Mouse (Mus musculus) liver, embryonic 14.5 days (tissue): ENCODE measurements at regions not wholly inside any gene's neighbourhood (a gene's known extent, or its start where the extent isn't known, plus 50 kb on each side); places are given as distances from the start of the nearest gene placed in this dataset.

Experiments used
- ATAC-seq: fragments of 200-750 bp; cut with Nextera tagmentation; 2 replicates; pipeline ENCODE4 v1.8.0; 2017; ENCODE audit warnings: moderate number of reproducible peaks, mild to moderate bottlenecking, moderate library complexity; ENCODE audit not compliant: insufficient read depth
- DNase-seq, 3 experiments: peaks; one replicate each; pipeline ENCODE4 v3.0.0-alpha.2; 2012 to 2013; ENCODE audit warnings: low read depth in 3 of 3, low spot score in 3 of 3
- H3K27ac ChIP-seq: fragments of 300-500 bp; sonication (generic); 2 replicates; pipeline ENCODE4 v1.5.1; 2014; ENCODE audit warnings: moderate library complexity, mild to moderate bottlenecking, control low read depth, inconsistent platforms
- H3K27me3 ChIP-seq: fragments of 300-500 bp; sonication (generic); 2 replicates; pipeline ENCODE4 v1.6.1; 2014; ENCODE audit warnings: mild to moderate bottlenecking, low read length, moderate library complexity; ENCODE audit not compliant: control insufficient read depth, insufficient read depth
- H3K36me3 ChIP-seq: fragments of 300-500 bp; sonication (generic); replicated peaks from 2 replicates; pipeline ENCODE4 v1.6.1; 2014; ENCODE audit warnings: low read depth; ENCODE audit not compliant: control insufficient read depth, insufficient read depth
- H3K4me1 ChIP-seq, 2 experiments: fragments of 200-500 bp in 1 of 2; fragments of 300-500 bp in 1 of 2; sonication (generic) in 1 of 2; replicated peaks; 2 replicates each; pipeline ENCODE4 v1.6.1; 2012 to 2014; ENCODE audit warnings: antibody characterized with exemption in 1 of 2, inconsistent platforms in 1 of 2, low read length in 1 of 2; ENCODE audit not compliant: control insufficient read depth in 2 of 2, insufficient read depth in 2 of 2
- H3K4me2 ChIP-seq: fragments of 300-500 bp; sonication (generic); 2 replicates; pipeline ENCODE4 v1.6.1; 2014; ENCODE audit warnings: low read depth, mild to moderate bottlenecking, control low read depth, moderate library complexity
- H3K4me3 ChIP-seq, 2 experiments: fragments of 200-500 bp in 1 of 2; fragments of 300-500 bp in 1 of 2; sonication (generic) in 1 of 2; 2 replicates each; pipeline ENCODE4 v1.5.1; 2012 to 2014; ENCODE audit warnings: low read depth in 2 of 2, low read length in 2 of 2, mild to moderate bottlenecking in 2 of 2, control low read depth in 1 of 2, inconsistent platforms in 1 of 2, moderate library complexity in 1 of 2; ENCODE audit not compliant: insufficient read depth in 1 of 2
- H3K9ac ChIP-seq: fragments of 300-500 bp; sonication (generic); replicated peaks from 2 replicates; pipeline ENCODE4 v1.6.1; 2014; ENCODE audit warnings: mild to moderate bottlenecking, control low read depth, moderate library complexity
- H3K9me3 ChIP-seq: fragments of 300-500 bp; sonication (generic); 2 replicates; pipeline ENCODE4 v1.6.1; 2016; ENCODE audit warnings: low read length, mixed read lengths; ENCODE audit not compliant: control insufficient read depth
- CTCF ChIP-seq: IDR thresholded peaks from 2 replicates; pipeline ENCODE4 v1.5.1; 2016; ENCODE audit warnings: antibody characterized with exemption, low read depth, control low read depth
- EP300 ChIP-seq: IDR thresholded peaks from 2 replicates; pipeline ENCODE4 v1.6.1; 2016; ENCODE audit warnings: antibody characterized with exemption, low read depth
- WGBS: fragments of 180-500 bp; shearing (Covaris S2); extraction: QIAGEN DNeasy Blood & Tissue Kit; methylation state at CpG from one replicate; pipeline ENCODE4 v1.1.7; 2014; ENCODE audit not compliant: insufficient replicate concordance; 5-methylcytosine and 5-hydroxymethylcytosine counted together

- no peak overlapping the region for H3K4me2 ChIP-seq
- TF ChIP-seq EP300 (no peak), CTCF (no peak)
- H3K27ac ChIP-seq = no peak overlapping the region
- no peak overlapping the region for H3K9ac ChIP-seq
- no peaks in the 10 kb centered on the region for H3K9me3 ChIP-seq
- ATAC-seq (no peak), DNase-seq (no peak)
- no peaks in the 10 kb centered on the region for H3K36me3 ChIP-seq
- H3K4me3 ChIP-seq = no peak overlapping the region
- H3K27me3 ChIP-seq = no peaks in the 10 kb centered on the region
- H3K4me1 ChIP-seq = no peaks in the 10 kb centered on the region
- 48% methylated on average over 3 of the region's 3 CpGs for WGBS
Observed at GRCm38 (mm10) chr1:186562027-186562426, 143.8 kb downstream of the Tgfb2 start.

- H3K4me3 ChIP-seq = no peak overlapping the region
- no peak overlapping the region for H3K27ac ChIP-seq
- H3K4me1 ChIP-seq = no peaks in the 10 kb centered on the region; a peak in 1 of 4 replicates
- H3K27me3 ChIP-seq = no peaks in the 10 kb centered on the region
- DNase-seq (no peak), ATAC-seq (no peak)
- H3K4me2 ChIP-seq = no peak overlapping the region
- WGBS = 25% methylated on average over 6 of the region's 6 CpGs
- H3K9me3 ChIP-seq = no peaks in the 10 kb centered on the region
- no peak overlapping the region for H3K9ac ChIP-seq
- H3K36me3 ChIP-seq = no peaks in the 10 kb centered on the region
- TF ChIP-seq EP300 (no peak), CTCF (no peak)
Observed at GRCm38 (mm10) chr1:186555441-186555975, 150.3 kb downstream of the Tgfb2 start.

DNA sequence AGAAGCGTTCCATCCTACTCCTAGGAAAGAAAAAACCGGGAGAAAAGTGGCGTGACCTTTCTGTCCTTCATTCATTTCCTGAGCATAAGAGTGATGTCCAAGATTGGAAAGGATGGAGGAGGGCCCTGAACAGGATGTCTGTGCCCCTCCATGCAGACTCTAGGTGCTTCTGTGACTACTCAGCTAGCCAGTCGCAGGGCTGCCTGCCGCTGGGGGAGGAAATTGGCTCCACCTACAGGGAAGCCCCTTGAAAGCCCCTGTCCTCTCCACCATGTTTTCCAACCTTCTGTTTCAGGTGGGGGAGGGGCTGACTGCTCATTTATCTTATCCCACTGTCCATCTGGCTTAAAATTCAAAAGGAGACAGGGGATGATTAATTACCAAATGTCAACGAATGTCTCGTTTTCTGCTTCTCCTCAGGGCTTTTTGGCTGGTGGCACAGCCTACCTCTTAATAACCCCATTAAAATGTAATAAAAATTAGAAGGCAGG is 151.2 kb downstream of the Tgfb2 start:
- TF ChIP-seq CTCF (no peak), EP300 (no peak)
- H3K4me1 ChIP-seq = no peaks in the 10 kb centered on the region; a peak in 1 of 4 replicates
- H3K4me2 ChIP-seq = no peak overlapping the region
- H3K36me3 ChIP-seq = no peaks in the 10 kb centered on the region
- no peak overlapping the region for H3K9ac ChIP-seq
- H3K9me3 ChIP-seq = no peaks in the 10 kb centered on the region
- DNase-seq (no peak), ATAC-seq (no peak)
- H3K27me3 ChIP-seq = no peaks in the 10 kb centered on the region
- WGBS = 51% methylated on average over 7 of the region's 7 CpGs
- H3K27ac ChIP-seq = no peak overlapping the region
- no peak overlapping the region for H3K4me3 ChIP-seq

GRCm38 (mm10) chr1:186552689-186553088 is 153.1 kb downstream of the Tgfb2 start:
- Histone ChIP-seq H3K9ac (no peak overlapping the region), H3K4me3 (no peak overlapping the region), H3K4me2 (no peak overlapping the region), H3K9me3 (no peaks in the 10 kb centered on the region), H3K36me3 (no peaks in the 10 kb centered on the region), H3K4me1 (no peaks in the 10 kb centered on the region; a peak in 1 of 4 replicates), H3K27ac (no peak overlapping the region), H3K27me3 (no peaks in the 10 kb centered on the region)
- no peak for TF ChIP-seq CTCF
- no peak for TF ChIP-seq EP300
- 31% methylated on average over 7 of the region's 7 CpGs for WGBS
- no peak for DNase-seq
- ATAC-seq = no peak

DNA sequence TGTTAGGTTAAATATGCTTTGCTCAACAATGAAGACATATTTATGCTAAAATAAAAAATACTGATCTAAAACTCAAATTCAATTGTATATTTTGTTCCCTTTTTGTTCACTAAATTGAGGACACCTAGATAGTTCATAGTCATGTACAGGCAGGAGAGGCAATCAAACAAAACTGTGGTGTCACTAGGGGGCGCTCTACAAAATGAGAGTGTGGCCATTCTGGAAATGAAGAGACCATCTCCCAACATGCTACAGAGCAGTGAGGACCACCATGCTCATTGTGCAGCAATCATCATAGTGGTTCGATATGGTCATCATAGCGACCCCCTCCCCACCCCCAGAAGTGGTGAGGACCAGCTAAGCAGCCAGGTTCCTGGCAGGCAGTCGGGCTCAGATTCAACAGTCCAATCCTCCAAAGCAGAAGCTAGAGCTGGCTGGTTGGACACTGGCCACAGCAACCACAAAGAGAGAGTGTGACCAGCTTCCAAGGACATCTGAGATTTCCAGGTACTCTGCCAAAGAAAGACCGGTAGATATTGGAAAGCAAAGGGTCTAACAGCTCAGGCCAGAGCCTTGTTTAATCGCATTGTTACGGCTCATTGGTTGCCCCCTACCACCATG is 155.4 kb downstream of the Tgfb2 start:
- Histone ChIP-seq H3K36me3 (no peaks in the 10 kb centered on the region), H3K27ac (no peak overlapping the region), H3K4me2 (no peak overlapping the region), H3K9ac (no peak overlapping the region), H3K27me3 (no peaks in the 10 kb centered on the region), H3K9me3 (no peaks in the 10 kb centered on the region), H3K4me3 (no peak overlapping the region), H3K4me1 (no peaks in the 10 kb centered on the region; a peak in 1 of 4 replicates)
- DNase-seq (no peak), ATAC-seq (no peak)
- 65% methylated on average over 7 of the region's 7 CpGs for WGBS
- TF ChIP-seq CTCF (peak; percentile 43), EP300 (no peak)
